ENCODE assay signal across 10 mouse cellular contexts in the genomic region with DNA sequence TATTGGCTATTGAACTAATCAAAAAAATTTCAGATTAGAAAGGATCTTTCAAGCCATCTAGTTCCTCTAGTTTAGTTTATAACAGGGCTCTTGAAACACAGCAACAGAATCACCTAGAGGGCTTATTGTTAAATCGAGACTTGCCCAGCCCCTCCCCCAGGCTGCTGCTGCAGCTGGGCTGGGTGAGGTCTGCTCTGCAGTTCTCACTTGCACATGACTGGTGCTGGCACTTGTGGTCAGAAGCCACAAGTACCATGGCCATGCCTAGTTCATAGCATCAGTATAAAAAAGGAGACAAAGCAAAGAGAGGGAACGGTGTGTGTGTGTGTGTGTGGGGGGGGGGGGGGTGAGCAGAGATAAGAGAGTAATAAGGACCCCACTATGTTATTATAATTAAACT. TPM values are rescaled to one million over a fixed set of nuclear protein-coding genes. Genes with fewer than 3 reads are reported as not detected.
DNase-seq lines count a peak whose midpoint lies in the region; ATAC-seq lines count a peak whose summit lies in the region.
"Had no signal": no experiment of that assay in that cellular context is flagged by ENCODE, and none has a peak within 500 bp of the region (broad histone marks: within the 10 kb centered on the region; RNA-seq: fewer than 3 reads in every experiment).

No protein-coding gene starts in this region.

- H3K27me3 ChIP-seq in hindbrain, embryonic 10.5 days (ENCODE audit: insufficient read depth, poor library complexity, severe bottlenecking), result no peaks in the 10 kb centered on the region
- no peaks in the 10 kb centered on the region for H3K27me3 ChIP-seq in hindbrain, embryonic 16.5 days (replicated peaks; ENCODE audit: control insufficient read depth, insufficient read depth, low read length)
- no peaks in the 10 kb centered on the region for H3K27me3 ChIP-seq in hindbrain, embryonic 13.5 days
- H3K27me3 ChIP-seq: heart, embryonic 13.5 days; liver, embryonic 12.5 days had no signal

- ATAC-seq in hindbrain, embryonic 16.5 days, result no peak
- peak; percentile 63 for ATAC-seq in hindbrain, embryonic 13.5 days (ENCODE audit: low FRiP score)
- ATAC-seq: liver, embryonic 12.5 days had no signal

- H3K4me1 ChIP-seq in hindbrain, embryonic 10.5 days (replicated peaks), result peaks cover 13% of the 10 kb centered on the region
- peaks cover 11% of the 10 kb centered on the region for H3K4me1 ChIP-seq in hindbrain, embryonic 16.5 days (ENCODE audit: control insufficient read depth, insufficient read depth, low read depth, low read length)
- peaks cover 47% of the 10 kb centered on the region for H3K4me1 ChIP-seq in hindbrain, embryonic 13.5 days (replicated peaks)
- H3K4me1 ChIP-seq: heart, embryonic 13.5 days; liver, embryonic 12.5 days had no signal

- no peak overlapping the region for H3K4me2 ChIP-seq in hindbrain, embryonic 16.5 days (ENCODE audit: low read length)
- no peak overlapping the region for H3K4me2 ChIP-seq in hindbrain, embryonic 13.5 days
- H3K4me2 ChIP-seq: heart, embryonic 13.5 days; liver, embryonic 12.5 days had no signal

- intact Hi-C loops in left cerebral cortex, postnatal 36 days (cut with DNase I), result no loop called here

- no peak overlapping the region for H3K4me3 ChIP-seq in hindbrain, embryonic 10.5 days
- no peak overlapping the region for H3K4me3 ChIP-seq in hindbrain, embryonic 16.5 days (ENCODE audit: low read length)
- no peak overlapping the region for H3K4me3 ChIP-seq in hindbrain, embryonic 13.5 days
- H3K4me3 ChIP-seq: heart, embryonic 13.5 days; liver, embryonic 12.5 days had no signal

- no peak overlapping the region for H3K9ac ChIP-seq in hindbrain, embryonic 16.5 days (ENCODE audit: low read depth, low read length)
- no peak overlapping the region for H3K9ac ChIP-seq in hindbrain, embryonic 13.5 days
- H3K9ac ChIP-seq: heart, embryonic 13.5 days; liver, embryonic 12.5 days had no signal

- 34% methylated on average over 2 of the region's 2 CpGs for WGBS in hindbrain, embryonic 10.5 days
- 25% methylated on average over 2 of the region's 2 CpGs for WGBS in hindbrain, embryonic 16.5 days
- 24% methylated on average over 2 of the region's 2 CpGs for WGBS in hindbrain, embryonic 13.5 days

- no peaks in the 10 kb centered on the region for H3K9me3 ChIP-seq in hindbrain, embryonic 10.5 days
- H3K9me3 ChIP-seq in hindbrain, embryonic 16.5 days (ENCODE audit: control insufficient read depth, low read length), result no peaks in the 10 kb centered on the region
- no peaks in the 10 kb centered on the region for H3K9me3 ChIP-seq in hindbrain, embryonic 13.5 days
- H3K9me3 ChIP-seq: heart, embryonic 13.5 days; liver, embryonic 12.5 days had no signal

- DNase-seq in hindbrain, embryonic 10.5 days (ENCODE audit: low spot score), result peak; percentile 22
- peak; percentile 65 for DNase-seq in ES-CJ7 (ENCODE audit: low read depth, low spot score)
- DNase-seq in retina, embryonic 14.5 days (ENCODE audit: low spot score), result peak; percentile 29
- DNase-seq in left cerebral cortex, adult 9 months (ENCODE audit: low spot score in 2 of 2), result no peak
- no peak for DNase-seq in left cerebral cortex, postnatal 36 days (ENCODE audit: low spot score in 2 of 2)
- no peak for DNase-seq in ovary, postnatal 14 days (ENCODE audit: low spot score)

- H3K27ac ChIP-seq in hindbrain, embryonic 10.5 days, result 0 out of 2 replicates have a peak overlapping the region, but pooled peaks have one; percentile 67
- H3K27ac ChIP-seq in hindbrain, embryonic 16.5 days (ENCODE audit: low read depth, low read length), result no peak overlapping the region
- peak overlapping the region; percentile 83 for H3K27ac ChIP-seq in hindbrain, embryonic 13.5 days
- H3K27ac ChIP-seq: heart, embryonic 13.5 days; liver, embryonic 12.5 days had no signal

- H3K36me3 ChIP-seq in hindbrain, embryonic 10.5 days, result no peaks in the 10 kb centered on the region
- H3K36me3 ChIP-seq in hindbrain, embryonic 16.5 days (ENCODE audit: control insufficient read depth, insufficient read depth, low read length), result no peaks in the 10 kb centered on the region
- no peaks in the 10 kb centered on the region for H3K36me3 ChIP-seq in hindbrain, embryonic 13.5 days
- H3K36me3 ChIP-seq: heart, embryonic 13.5 days; liver, embryonic 12.5 days had no signal

RNA-seq across cellular contexts. Expression of gene Scn3a, which starts 15.7 kb away (rescaled TPM):
- polyA plus RNA-seq in hindbrain, embryonic 10.5 days (2016; fragmentation: Nextera tagmentation; extraction: Ambion mirVana), result 6.3 and 17.0 TPM in 2 replicates
- polyA plus RNA-seq in hindbrain, embryonic 16.5 days (2015; fragmentation: Nextera tagmentation; extraction: Ambion mirVana), result 38.0 and 45.4 TPM in 2 replicates
- polyA plus RNA-seq in hindbrain, embryonic 13.5 days (2015; fragmentation: Nextera tagmentation; extraction: Ambion mirVana), result 51.3 and 57.4 TPM in 2 replicates
- total RNA-seq in left cerebral cortex, postnatal 36 days (2021), result 10 to 100 TPM; 28.4 to 41.2 TPM

Comparison
In these comparisons a context has a peak if more than half of its experiments do, and no peak if none do; other contexts are left out.
1. DNase-seq: peak in hindbrain, embryonic 10.5 days (single experiment), ES-CJ7 (single experiment) and retina, embryonic 14.5 days (single experiment); none in left cerebral cortex, adult 9 months (0 of 2), left cerebral cortex, postnatal 36 days (0 of 2) and ovary, postnatal 14 days (single experiment).